Mouse (Mus musculus) forebrain, embryonic 12.5 days (tissue): ENCODE data around the gene Srr. TPM values are rescaled to one million over a fixed set of nuclear protein-coding genes. Genes with fewer than 3 reads are reported as not detected.

Experiments
- ATAC-seq: fragments of 200-750 bp; cut with Nextera tagmentation; 2 replicates; pipeline ENCODE4 v1.8.0; 2017; ENCODE audit warnings: moderate TSS enrichment; ENCODE audit not compliant: low FRiP score
- H3K27ac ChIP-seq: fragments of 300-500 bp; sonication (generic); 2 replicates; pipeline ENCODE4 v1.5.1; 2016; ENCODE audit warnings: mild to moderate bottlenecking
- H3K27me3 ChIP-seq: fragments of 300-500 bp; sonication (generic); 2 replicates; pipeline ENCODE4 v1.6.1; 2016; ENCODE audit warnings: mild to moderate bottlenecking
- H3K36me3 ChIP-seq: fragments of 300-500 bp; sonication (generic); replicated peaks from 2 replicates; pipeline ENCODE4 v1.6.1; 2016; ENCODE audit warnings: mild to moderate bottlenecking
- H3K4me1 ChIP-seq: fragments of 300-500 bp; sonication (generic); 2 replicates; pipeline ENCODE4 v1.6.1; 2016
- H3K4me2 ChIP-seq: fragments of 300-500 bp; sonication (generic); 2 replicates; pipeline ENCODE4 v1.6.1; 2016; ENCODE audit warnings: mild to moderate bottlenecking, moderate library complexity
- H3K4me3 ChIP-seq: fragments of 300-500 bp; sonication (generic); replicated peaks from 2 replicates; pipeline ENCODE4 v1.5.1; 2016; ENCODE audit warnings: mild to moderate bottlenecking
- H3K9ac ChIP-seq: fragments of 300-500 bp; sonication (generic); 2 replicates; pipeline ENCODE4 v1.6.1; 2016; ENCODE audit warnings: mild to moderate bottlenecking
- H3K9me3 ChIP-seq: fragments of 300-500 bp; sonication (generic); 2 replicates; pipeline ENCODE4 v1.6.1; 2016
- WGBS: fragments of 180-500 bp; shearing (Covaris S2); methylation state at CpG from one replicate; pipeline ENCODE4 v1.1.7; 2016; 5-methylcytosine and 5-hydroxymethylcytosine counted together
- polyA plus RNA-seq: library from polyadenylated mRNA; unstranded; fragments of >200 nt; fragmentation: Nextera tagmentation; extraction: Ambion mirVana; gene quantifications from 2 replicates; pipeline ENCODE4 v1.2.1, GENCODE M21; 2016

The Srr gene
- polyA plus RNA-seq, 1 experiment from 2014 or later, result 27.5 TPM

- under 1% methylated on average over 54 of the region's 54 CpGs for WGBS
- no peaks in the 10 kb centered on the region for H3K27me3 ChIP-seq
- H3K4me3 ChIP-seq, result peak within 1 kb of the TSS; percentile 66
- peak within 1 kb of the TSS; percentile 87 for H3K27ac ChIP-seq
- ATAC-seq, result peak; percentile 83
- H3K4me2 ChIP-seq, result peak within 1 kb of the TSS; percentile 70
- no peaks in the 10 kb centered on the region for H3K9me3 ChIP-seq
- H3K4me1 ChIP-seq, result peaks cover 23% of the 10 kb centered on the region
- peak within 1 kb of the TSS; percentile 62 for H3K9ac ChIP-seq
- H3K36me3 ChIP-seq, result peaks cover 33% of the 10 kb centered on the region
Observed at GRCm38 (mm10) chr11:74897678-74898516, 27.9 kb downstream of the Srr start, which contains the start of gene Tsr1. Tsr1 (plus strand) TSS chr11:74898071.

GRCm38 (mm10) chr11:74896901-74897677, 28.7 kb downstream of the Srr start, which contains the start of gene Sgsm2:
Sgsm2 (minus strand) TSS chr11:74897060.
- Histone ChIP-seq H3K9ac (peak within 1 kb of the TSS; percentile 62), H3K27me3 (no peaks in the 10 kb centered on the region), H3K9me3 (no peaks in the 10 kb centered on the region), H3K27ac (peak within 1 kb of the TSS; percentile 87), H3K4me1 (peaks cover 23% of the 10 kb centered on the region), H3K4me2 (peak within 1 kb of the TSS; percentile 70), H3K36me3 (peaks cover 28% of the 10 kb centered on the region), H3K4me3 (peak within 1 kb of the TSS; percentile 66)
- peak; percentile 83 for ATAC-seq
- 0% methylated on average over 42 of the region's 74 CpGs for WGBS

GRCm38 (mm10) chr11:74895980-74896900, 29.5 kb downstream of the Srr start:
- Histone ChIP-seq H3K27me3 (no peaks in the 10 kb centered on the region), H3K36me3 (peaks cover 19% of the 10 kb centered on the region), H3K9me3 (no peaks in the 10 kb centered on the region), H3K27ac (peak overlapping the region; percentile 87), H3K9ac (peak overlapping the region; percentile 62), H3K4me3 (peak overlapping the region; percentile 66), H3K4me1 (peaks cover 23% of the 10 kb centered on the region), H3K4me2 (peak overlapping the region; percentile 70)
- peak; percentile 72 for ATAC-seq
- under 1% methylated on average over 48 of the region's 55 CpGs for WGBS

- Histone ChIP-seq H3K27me3 (no peaks in the 10 kb centered on the region), H3K27ac (no peak overlapping the region), H3K36me3 (0 out of 2 replicates have a peak, but pooled peaks cover 3% of the 10 kb centered on the region), H3K4me2 (no peak overlapping the region), H3K9me3 (no peaks in the 10 kb centered on the region), H3K4me3 (no peak overlapping the region), H3K9ac (no peak overlapping the region), H3K4me1 (peaks cover 16% of the 10 kb centered on the region)
- ATAC-seq, result no peak
- WGBS, result 90% methylated on average over 4 of the region's 4 CpGs
Observed at GRCm38 (mm10) chr11:74894619-74895018, 31.1 kb downstream of the Srr start.

DNA sequence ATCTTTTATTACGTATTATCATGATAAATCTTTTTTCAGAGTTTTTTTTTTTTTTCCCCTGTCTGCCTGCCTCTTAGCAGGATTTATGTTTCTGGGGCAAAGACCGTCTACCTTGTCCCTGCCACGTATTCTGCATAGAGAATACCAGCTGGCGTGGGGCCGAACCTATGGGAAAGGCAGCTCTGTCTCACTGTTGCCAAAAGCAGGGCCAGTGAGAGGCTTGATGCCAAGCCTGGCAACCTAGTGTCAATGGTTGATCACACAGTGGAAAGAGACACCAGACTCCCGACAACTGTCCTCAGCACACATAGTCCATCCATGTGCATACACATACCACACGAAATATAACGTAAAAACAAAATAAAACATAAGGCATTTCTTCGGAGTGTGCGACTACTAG, 42.6 kb downstream of the Srr start:
- Histone ChIP-seq H3K27me3 (no peaks in the 10 kb centered on the region), H3K4me2 (no peak overlapping the region), H3K9me3 (no peaks in the 10 kb centered on the region), H3K9ac (no peak overlapping the region), H3K27ac (no peak overlapping the region), H3K4me3 (no peak overlapping the region), H3K36me3 (0 out of 2 replicates have a peak, but pooled peaks cover 5% of the 10 kb centered on the region), H3K4me1 (no peaks in the 10 kb centered on the region)
- ATAC-seq, result no peak
- WGBS, result 95% methylated on average over 10 of the region's 10 CpGs

- Histone ChIP-seq H3K4me3 (no peak overlapping the region), H3K27me3 (no peaks in the 10 kb centered on the region), H3K9ac (no peak overlapping the region), H3K36me3 (0 out of 2 replicates have a peak, but pooled peaks cover 5% of the 10 kb centered on the region), H3K27ac (0 out of 2 replicates have a peak overlapping the region, but pooled peaks have one; percentile 19), H3K4me2 (no peak overlapping the region), H3K4me1 (peaks cover 7% of the 10 kb centered on the region), H3K9me3 (no peaks in the 10 kb centered on the region)
- ATAC-seq, result no peak
- 71% methylated on average over 14 of the region's 14 CpGs for WGBS
Observed at GRCm38 (mm10) chr11:74881979-74882378, 43.8 kb downstream of the Srr start.

DNA sequence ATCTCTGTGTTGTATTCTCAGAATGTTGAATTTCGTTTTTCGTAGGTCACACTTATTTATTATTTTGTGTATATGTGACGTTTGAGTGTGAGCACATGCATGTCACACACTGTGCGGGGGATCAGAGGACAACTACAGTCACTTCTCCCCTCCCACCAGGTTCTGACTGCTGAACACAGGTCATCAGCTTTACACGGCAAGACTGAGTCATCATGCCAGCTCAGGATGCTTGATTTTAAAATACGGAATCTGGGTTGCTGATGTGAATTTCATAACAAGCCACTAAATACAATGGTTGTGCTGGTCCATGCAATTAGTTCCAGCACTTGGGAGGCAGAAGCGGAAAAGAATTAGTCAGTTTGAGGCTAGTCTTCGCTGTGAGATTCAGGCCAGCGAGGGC, 44.7 kb downstream of the Srr start:
- Histone ChIP-seq H3K36me3 (0 out of 2 replicates have a peak, but pooled peaks cover 5% of the 10 kb centered on the region), H3K9ac (no peak overlapping the region), H3K27ac (no peak overlapping the region), H3K9me3 (no peaks in the 10 kb centered on the region), H3K27me3 (no peaks in the 10 kb centered on the region), H3K4me2 (no peak overlapping the region), H3K4me3 (no peak overlapping the region), H3K4me1 (peaks cover 16% of the 10 kb centered on the region)
- no peak for ATAC-seq
- 87% methylated on average over 9 of the region's 9 CpGs for WGBS

DNA sequence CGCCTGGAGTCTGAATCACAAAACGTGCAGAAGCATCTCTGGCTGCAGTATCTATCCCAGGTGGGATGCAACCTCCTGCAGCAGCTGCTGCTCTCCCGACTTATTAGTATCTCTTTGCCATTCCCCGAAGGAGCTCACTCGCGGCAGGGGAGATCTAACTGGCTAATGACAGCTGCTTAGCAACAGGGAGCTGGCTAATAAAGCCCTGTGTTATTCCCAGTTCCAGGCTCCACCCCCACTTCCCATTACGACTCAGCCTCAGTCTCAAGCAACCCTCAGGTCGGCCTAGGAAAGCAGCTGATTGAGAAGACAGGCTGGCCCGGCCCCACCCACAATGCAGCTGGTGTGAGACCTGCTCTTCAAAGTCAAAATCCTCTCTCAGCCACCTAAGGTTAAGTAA, 48.9 kb downstream of the Srr start:
- peak; percentile 93 for ATAC-seq
- Histone ChIP-seq H3K4me3 (no peak overlapping the region; the same call in 1 of the 2 replicates), H3K4me2 (peak overlapping the region; percentile 45), H3K27me3 (no peaks in the 10 kb centered on the region), H3K9me3 (no peaks in the 10 kb centered on the region), H3K36me3 (0 out of 2 replicates have a peak, but pooled peaks cover 2% of the 10 kb centered on the region), H3K27ac (peak overlapping the region; percentile 83), H3K4me1 (peaks cover 23% of the 10 kb centered on the region), H3K9ac (peak overlapping the region; percentile 1; the same call in 1 of the 2 replicates)
- WGBS, result under 1% methylated on average over 9 of the region's 9 CpGs

- Histone ChIP-seq H3K9me3 (no peaks in the 10 kb centered on the region), H3K27me3 (no peaks in the 10 kb centered on the region), H3K9ac (no peak overlapping the region), H3K27ac (no peak overlapping the region), H3K4me3 (no peak overlapping the region), H3K36me3 (0 out of 2 replicates have a peak, but pooled peaks cover 2% of the 10 kb centered on the region), H3K4me1 (peaks cover 35% of the 10 kb centered on the region), H3K4me2 (no peak overlapping the region)
- 53% methylated on average over 3 of the region's 3 CpGs for WGBS
- no peak for ATAC-seq
Observed at GRCm38 (mm10) chr11:74874630-74875029, 51.1 kb downstream of the Srr start.

GRCm38 (mm10) chr11:74870991-74871622, 54.6 kb downstream of the Srr start:
- H3K4me3 ChIP-seq, result no peak overlapping the region
- peaks cover 26% of the 10 kb centered on the region for H3K36me3 ChIP-seq
- WGBS, result 35% methylated on average over 12 of the region's 12 CpGs
- no peak overlapping the region for H3K9ac ChIP-seq
- H3K9me3 ChIP-seq, result no peaks in the 10 kb centered on the region
- peaks cover 20% of the 10 kb centered on the region for H3K4me1 ChIP-seq
- H3K27ac ChIP-seq, result peak overlapping the region; percentile 76
- ATAC-seq, result no peak
- H3K27me3 ChIP-seq, result no peaks in the 10 kb centered on the region
- H3K4me2 ChIP-seq, result peak overlapping the region; percentile 31

DNA sequence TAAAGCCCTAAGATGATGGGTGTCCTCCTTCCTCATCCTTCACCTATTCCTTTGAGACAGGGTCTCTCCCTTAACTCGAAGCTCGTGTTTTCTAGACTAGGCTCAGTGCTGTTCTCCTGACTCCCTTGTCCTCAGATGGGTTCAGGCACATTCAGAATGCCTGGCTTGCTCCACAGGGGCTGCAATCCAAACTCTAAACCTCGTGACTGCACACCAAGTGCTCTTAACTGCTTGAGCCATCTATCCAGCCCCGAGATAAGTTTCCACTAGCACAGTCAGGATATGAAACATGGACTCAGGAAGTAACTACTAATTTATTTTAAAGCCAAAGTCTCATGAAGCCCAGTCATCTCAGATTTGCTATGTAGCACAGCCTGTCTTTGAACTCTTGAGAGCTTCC, 55.2 kb downstream of the Srr start:
- H3K4me1 ChIP-seq, result peaks cover 18% of the 10 kb centered on the region
- H3K4me3 ChIP-seq, result no peak overlapping the region
- no peak overlapping the region for H3K9ac ChIP-seq
- H3K4me2 ChIP-seq, result no peak overlapping the region
- H3K36me3 ChIP-seq, result peaks cover 26% of the 10 kb centered on the region
- H3K27me3 ChIP-seq, result no peaks in the 10 kb centered on the region
- WGBS, result 81% methylated on average over 4 of the region's 4 CpGs
- no peaks in the 10 kb centered on the region for H3K9me3 ChIP-seq
- H3K27ac ChIP-seq, result peak overlapping the region; percentile 76
- no peak for ATAC-seq
